Mouse (Mus musculus): ENCODE measurements around the gene Tspan2. TPM values are rescaled to one million over a fixed set of nuclear protein-coding genes. Genes with fewer than 3 reads are reported as not detected.

Tspan2 gene
- polyA plus RNA-seq (2014; fragmentation: Illumina TruSeq; extraction: RNeasy Lipid Tissue Mini Kit (QIAGEN cat#74804); ENCODE audit: low replicate concordance), result 20.8 TPM

GRCm38 (mm10) chr3:102734313-102735030, at the start of gene Tspan2:
Gene Tspan2 (plus strand): TSS chr3:102734529.

GRCm38 (mm10) chr3:102782618-102783017, 48.3 kb downstream of the Tspan2 start, which contains the start of gene Tshb:
Gene Tshb (minus strand): TSS chr3:102782718.

Other genes starting within 250 kb of the Tspan2 start
- not detected for gene Tshb, start 48.2 kb downstream of the Tspan2 start, polyA plus RNA-seq (2014; fragmentation: Illumina TruSeq; extraction: RNeasy Lipid Tissue Mini Kit (QIAGEN cat#74804); ENCODE audit: low replicate concordance)
- gene Sycp1, start 201.6 kb downstream of the Tspan2 start, polyA plus RNA-seq (2014; fragmentation: Illumina TruSeq; extraction: RNeasy Lipid Tissue Mini Kit (QIAGEN cat#74804); ENCODE audit: low replicate concordance), result 0.15 TPM
- gene Nr1h5, start 229.6 kb downstream of the Tspan2 start, polyA plus RNA-seq (2014; fragmentation: Illumina TruSeq; extraction: RNeasy Lipid Tissue Mini Kit (QIAGEN cat#74804); ENCODE audit: low replicate concordance), result not detected

Measured in small intestine, adult 10 weeks (tissue).